Mouse (Mus musculus) forebrain, embryonic 14.5 days (tissue): ENCODE results near the gene Rpa2. TPM values are rescaled to one million over a fixed set of nuclear protein-coding genes. Genes with fewer than 3 reads are reported as not detected.

Experiments
- ATAC-seq: fragments of 200-750 bp; cut with Nextera tagmentation; 2 replicates; pipeline ENCODE4 v1.8.0; 2017; ENCODE audit warnings: mild to moderate bottlenecking, moderate library complexity
- DNase-seq: peaks from one replicate; pipeline ENCODE4 v3.0.0-alpha.2; 2015; ENCODE audit warnings: low spot score
- H3K27ac ChIP-seq: fragments of 300-500 bp; sonication (generic); 2 replicates; pipeline ENCODE4 v1.5.1; 2014; ENCODE audit warnings: low read depth, mild to moderate bottlenecking, control low read depth, low read length, moderate library complexity
- H3K27me3 ChIP-seq: fragments of 300-500 bp; sonication (generic); replicated peaks from 2 replicates; pipeline ENCODE4 v1.6.1; 2014; ENCODE audit warnings: low read length, control low read depth, mixed read lengths; ENCODE audit not compliant: control insufficient read depth, insufficient read depth
- H3K36me3 ChIP-seq: fragments of 300-500 bp; sonication (generic); 2 replicates; pipeline ENCODE4 v1.6.1; 2014; ENCODE audit warnings: low read length, control low read depth; ENCODE audit not compliant: control insufficient read depth, insufficient read depth
- H3K4me1 ChIP-seq: fragments of 300-500 bp; sonication (generic); 2 replicates; pipeline ENCODE4 v1.6.1; 2014; ENCODE audit warnings: antibody characterized with exemption, low read length, control low read depth; ENCODE audit not compliant: control insufficient read depth, insufficient read depth
- H3K4me2 ChIP-seq: fragments of 300-500 bp; sonication (generic); 2 replicates; pipeline ENCODE4 v1.6.1; 2014; ENCODE audit warnings: mild to moderate bottlenecking, control low read depth, low read length
- H3K4me3 ChIP-seq: fragments of 300-500 bp; sonication (generic); 2 replicates; pipeline ENCODE4 v1.5.1; 2014; ENCODE audit warnings: low read depth, low read length, control low read depth
- H3K9ac ChIP-seq: fragments of 300-500 bp; sonication (generic); 2 replicates; pipeline ENCODE4 v1.6.1; 2014; ENCODE audit warnings: mild to moderate bottlenecking, low read length, control low read depth, moderate library complexity
- H3K9me3 ChIP-seq: fragments of 300-500 bp; sonication (generic); replicated peaks from 2 replicates; pipeline ENCODE4 v1.6.1; 2016; ENCODE audit warnings: low read length, control low read depth, mixed read lengths; ENCODE audit not compliant: control insufficient read depth
- WGBS: fragments of 180-500 bp; shearing (Covaris S2); extraction: QIAGEN DNeasy Blood & Tissue Kit; methylation state at CpG from one replicate; pipeline ENCODE4 v1.1.7; 2014; 5-methylcytosine and 5-hydroxymethylcytosine counted together
- polyA plus RNA-seq: library from polyadenylated mRNA; unstranded; fragments of >200 nt; fragmentation: Nextera tagmentation; extraction: Ambion mirVana; gene quantifications from 2 replicates; pipeline ENCODE4 v1.2.1, GENCODE M21; 2014

Gene Rpa2
- 79.1 and 89.1 TPM in 2 replicates for polyA plus RNA-seq

DNA sequence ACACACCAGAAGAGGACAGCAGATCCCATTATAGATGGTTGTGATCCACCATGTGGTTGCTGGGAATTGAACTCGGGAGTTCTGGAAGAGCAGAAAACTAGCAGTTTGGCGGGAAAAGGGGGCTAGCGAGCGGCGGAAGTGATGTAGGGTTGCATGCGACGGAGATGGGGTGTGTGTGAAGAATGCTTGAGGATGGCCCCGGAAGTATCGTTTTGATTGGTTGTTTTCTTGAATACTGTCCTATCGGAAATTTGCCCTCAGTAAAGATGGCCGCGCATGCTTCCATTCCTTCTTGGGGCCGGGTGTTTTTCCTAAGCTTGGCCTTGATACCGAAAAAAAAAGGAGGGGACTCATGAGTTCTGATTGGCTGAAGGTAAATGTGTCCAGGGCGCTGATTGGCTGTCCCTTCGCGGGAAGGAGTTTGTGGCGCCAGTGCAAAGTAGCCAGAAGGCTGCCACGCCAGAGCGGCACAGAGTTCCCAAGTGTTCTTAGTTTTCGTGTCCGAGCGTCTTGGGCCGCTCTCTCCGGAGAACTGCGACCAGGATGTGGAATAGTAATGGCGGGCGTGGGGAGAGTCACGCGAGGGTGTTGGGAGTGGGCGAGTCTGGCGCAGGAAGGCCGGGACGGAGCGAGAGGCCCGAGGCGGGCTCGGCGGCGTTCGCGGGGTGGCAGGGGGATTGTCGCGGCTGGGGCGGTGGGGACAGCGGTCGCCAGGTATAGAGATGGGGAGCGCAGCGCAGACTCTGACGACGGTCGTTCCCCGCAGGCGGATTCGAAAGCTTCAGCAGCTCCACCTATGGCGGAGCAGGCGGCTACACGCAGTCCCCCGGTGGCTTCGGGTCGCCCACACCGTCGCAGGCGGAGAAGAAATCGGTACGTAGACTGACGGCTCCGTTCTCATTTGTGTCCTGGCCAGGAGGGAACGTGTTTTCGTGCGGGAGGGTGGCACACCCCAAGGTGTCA, at the start of gene Rpa2:
Gene Rpa2 (plus strand): TSS at position 419 of the 963 bp plus-strand sequence.
- under 1% methylated on average over 71 of the region's 71 CpGs for WGBS
- H3K9me3 ChIP-seq = no peaks in the 10 kb centered on the region

DNA sequence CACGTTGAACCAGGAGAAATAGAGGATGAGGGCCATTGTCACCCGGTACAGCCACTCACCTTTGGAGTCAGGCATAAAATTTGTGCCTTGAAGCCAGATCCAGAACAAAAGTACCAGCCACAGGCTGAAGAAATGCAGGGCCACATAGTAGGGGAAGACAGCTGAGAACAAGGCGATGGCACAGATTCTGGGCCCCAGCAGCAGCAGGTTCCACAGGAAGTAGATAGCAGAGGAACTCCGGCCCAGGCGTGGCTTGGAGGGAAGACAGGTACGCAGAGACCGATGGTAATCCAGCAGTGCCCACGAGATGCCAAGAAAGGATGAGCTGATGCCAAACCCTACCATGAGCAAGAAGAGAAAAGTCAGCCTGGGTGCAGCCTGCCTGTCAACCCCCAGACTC, 39.9 kb upstream of the Rpa2 start:
- H3K9ac ChIP-seq = no peak overlapping the region
- DNase-seq = no peak
- ATAC-seq = no peak
- H3K27ac ChIP-seq = no peak overlapping the region
- H3K4me2 ChIP-seq = no peak overlapping the region
- peaks cover 24% of the 10 kb centered on the region for H3K36me3 ChIP-seq
- H3K4me1 ChIP-seq = 0 out of 2 replicates have a peak, but pooled peaks cover 2% of the 10 kb centered on the region
- H3K27me3 ChIP-seq = no peaks in the 10 kb centered on the region
- H3K4me3 ChIP-seq = no peak overlapping the region
- no peaks in the 10 kb centered on the region for H3K9me3 ChIP-seq
- WGBS = 90% methylated on average over 8 of the region's 8 CpGs

More for the DNA sequence above, at the start of gene Rpa2:
- Histone ChIP-seq H3K9ac (peak within 1 kb of the TSS; percentile 73), H3K4me2 (peak within 1 kb of the TSS; percentile 66), H3K36me3 (peaks cover 23% of the 10 kb centered on the region), H3K27me3 (no peaks in the 10 kb centered on the region), H3K27ac (no peak within 1 kb of the TSS), H3K4me1 (0 out of 2 replicates have a peak, but pooled peaks cover 4% of the 10 kb centered on the region), H3K4me3 (peak within 1 kb of the TSS; percentile 70)
- DNase-seq = peak; percentile 100
- ATAC-seq = peak; percentile 98

DNA sequence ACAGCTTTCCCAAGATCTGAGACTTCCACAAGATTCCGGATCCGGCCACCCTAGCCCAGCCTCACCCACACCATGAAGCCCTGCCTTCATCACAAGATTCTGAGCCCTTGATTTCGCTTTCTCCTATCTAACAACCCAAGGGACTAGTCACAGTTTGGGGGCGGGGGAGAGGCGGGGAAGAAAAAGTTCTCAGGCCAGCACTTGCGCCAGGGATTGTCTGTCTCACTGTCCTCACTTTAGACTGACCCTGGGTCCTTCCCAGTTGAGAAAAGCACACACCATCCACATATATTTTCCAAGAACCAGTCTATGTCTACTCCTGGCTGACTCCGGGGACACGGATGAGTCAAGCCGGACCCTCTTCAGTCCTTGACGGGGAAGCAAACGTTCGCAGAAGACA, 36.5 kb upstream of the Rpa2 start:
- ATAC-seq = no peak

DNA sequence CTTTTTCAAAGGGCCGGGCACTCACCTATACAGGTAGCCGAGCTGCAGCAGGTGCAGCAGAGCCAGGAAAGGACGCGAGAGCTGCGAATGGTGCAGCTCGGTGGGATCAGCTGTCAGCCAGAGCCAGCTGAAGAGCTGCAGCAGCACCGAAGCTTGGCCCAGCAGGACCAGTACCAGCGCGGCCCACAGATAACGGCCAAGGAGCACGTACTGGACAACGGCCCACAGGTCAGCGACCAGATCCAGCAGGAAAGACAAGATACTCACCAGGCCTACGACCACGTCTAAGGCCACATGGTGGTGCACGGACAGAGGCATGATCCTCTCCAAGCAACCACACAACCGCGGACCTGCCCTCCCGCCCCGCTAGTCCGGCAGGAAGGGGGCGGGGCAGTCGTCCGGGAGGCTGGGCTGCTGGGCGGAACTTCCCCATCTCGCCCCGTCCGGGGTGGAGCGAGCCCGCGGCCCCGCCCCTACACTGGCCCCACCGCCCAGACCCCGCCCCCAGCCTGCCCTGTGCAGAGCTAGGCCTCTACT, 35.9 kb upstream of the Rpa2 start, which contains the start of gene Xkr8:
Gene Xkr8 (minus strand): TSS at position 399 of the 537 bp plus-strand sequence.
- 3% methylated on average over 29 of the region's 34 CpGs for WGBS
- H3K4me3 ChIP-seq = peak within 1 kb of the TSS; percentile 48
- H3K9me3 ChIP-seq = no peaks in the 10 kb centered on the region
- peak within 1 kb of the TSS; percentile 66 for H3K9ac ChIP-seq
- ATAC-seq = peak; percentile 98
- peak; percentile 77 for DNase-seq
- H3K4me1 ChIP-seq = 0 out of 2 replicates have a peak, but pooled peaks cover 2% of the 10 kb centered on the region
- 0 out of 2 replicates have a peak, but pooled peaks cover 3% of the 10 kb centered on the region for H3K36me3 ChIP-seq
- peak within 1 kb of the TSS; percentile 63 for H3K4me2 ChIP-seq
- no peaks in the 10 kb centered on the region for H3K27me3 ChIP-seq
- no peak within 1 kb of the TSS for H3K27ac ChIP-seq

More for the DNA sequence above, 36.5 kb upstream of the Rpa2 start:
- WGBS = 54% methylated on average over 12 of the region's 12 CpGs
- no peak for DNase-seq
- H3K4me1 ChIP-seq = 0 out of 2 replicates have a peak, but pooled peaks cover 2% of the 10 kb centered on the region
- H3K9me3 ChIP-seq = no peaks in the 10 kb centered on the region
- no peaks in the 10 kb centered on the region for H3K27me3 ChIP-seq
- peak overlapping the region; percentile 48 for H3K4me3 ChIP-seq
- peak overlapping the region; percentile 63 for H3K4me2 ChIP-seq
- peak overlapping the region; percentile 66 for H3K9ac ChIP-seq
- 0 out of 2 replicates have a peak, but pooled peaks cover 3% of the 10 kb centered on the region for H3K36me3 ChIP-seq
- H3K27ac ChIP-seq = no peak overlapping the region

DNA sequence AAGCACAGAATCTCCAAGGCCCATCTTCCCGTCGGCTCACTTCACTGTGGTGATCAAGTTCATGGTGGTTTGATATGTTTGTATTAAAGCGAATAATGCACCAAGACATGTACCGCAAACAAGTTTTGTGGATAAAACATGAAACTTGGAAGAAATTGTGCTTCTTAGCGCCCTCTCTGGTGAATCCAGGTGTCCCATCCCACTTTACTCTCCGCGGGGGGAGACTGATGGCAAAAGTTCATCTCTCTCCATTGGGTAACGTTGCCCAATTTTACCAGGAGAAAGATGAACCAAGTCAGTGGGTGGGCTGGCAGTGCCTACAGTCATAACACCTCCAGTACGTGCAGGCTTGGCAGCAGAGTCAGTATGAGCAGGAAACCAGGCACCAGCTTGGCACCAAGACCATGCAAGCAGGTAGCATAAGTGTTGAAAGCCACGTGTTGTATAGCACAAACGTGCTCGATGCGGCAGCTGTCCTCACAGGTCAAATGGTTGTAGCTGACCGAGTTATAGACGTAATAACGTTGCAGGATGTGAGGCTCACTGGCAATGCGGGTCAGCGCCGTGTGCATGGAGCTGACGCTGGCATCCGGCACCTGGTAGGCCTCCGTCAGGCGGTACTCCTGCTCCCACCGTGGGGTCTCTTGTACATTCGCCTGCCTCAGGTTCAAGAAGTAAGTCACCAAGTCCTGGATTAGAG, 34.9 kb upstream of the Rpa2 start:
- 91% methylated on average over 25 of the region's 25 CpGs for WGBS
- no peak overlapping the region for H3K4me2 ChIP-seq
- ATAC-seq = no peak

DNA sequence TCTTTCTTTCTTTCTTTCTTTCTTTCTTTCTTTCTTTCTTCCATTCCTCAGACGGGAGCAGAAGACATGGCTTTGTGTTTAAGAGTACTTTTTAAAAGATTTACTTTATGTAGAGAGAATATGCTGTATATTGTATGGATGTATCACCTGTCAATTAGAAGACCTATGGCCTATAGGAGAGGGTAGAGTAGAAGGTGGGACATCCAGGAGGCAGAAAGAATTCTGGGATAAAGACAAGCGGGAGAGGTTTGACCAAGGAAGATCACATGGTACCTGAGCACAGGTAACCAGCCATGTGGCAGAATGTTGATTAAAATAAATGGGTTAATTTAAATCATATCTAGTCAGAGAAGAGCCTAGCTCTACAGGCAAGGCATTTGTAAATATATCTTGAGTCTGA, 33.4 kb upstream of the Rpa2 start:
- Histone ChIP-seq H3K4me1 (0 out of 2 replicates have a peak, but pooled peaks cover 2% of the 10 kb centered on the region), H3K4me3 (no peak overlapping the region), H3K27me3 (no peaks in the 10 kb centered on the region), H3K36me3 (no peaks in the 10 kb centered on the region), H3K4me2 (no peak overlapping the region), H3K27ac (no peak overlapping the region), H3K9ac (no peak overlapping the region), H3K9me3 (no peaks in the 10 kb centered on the region)
- no peak for ATAC-seq
- 89% methylated on average over 2 of the region's 2 CpGs for WGBS
- no peak for DNase-seq

More for the DNA sequence above, 34.9 kb upstream of the Rpa2 start:
- H3K9ac ChIP-seq = no peak overlapping the region
- no peak overlapping the region for H3K27ac ChIP-seq
- no peaks in the 10 kb centered on the region for H3K36me3 ChIP-seq
- H3K4me3 ChIP-seq = no peak overlapping the region
- H3K9me3 ChIP-seq = no peaks in the 10 kb centered on the region
- no peak for DNase-seq
- H3K4me1 ChIP-seq = 0 out of 2 replicates have a peak, but pooled peaks cover 2% of the 10 kb centered on the region
- H3K27me3 ChIP-seq = no peaks in the 10 kb centered on the region

DNA sequence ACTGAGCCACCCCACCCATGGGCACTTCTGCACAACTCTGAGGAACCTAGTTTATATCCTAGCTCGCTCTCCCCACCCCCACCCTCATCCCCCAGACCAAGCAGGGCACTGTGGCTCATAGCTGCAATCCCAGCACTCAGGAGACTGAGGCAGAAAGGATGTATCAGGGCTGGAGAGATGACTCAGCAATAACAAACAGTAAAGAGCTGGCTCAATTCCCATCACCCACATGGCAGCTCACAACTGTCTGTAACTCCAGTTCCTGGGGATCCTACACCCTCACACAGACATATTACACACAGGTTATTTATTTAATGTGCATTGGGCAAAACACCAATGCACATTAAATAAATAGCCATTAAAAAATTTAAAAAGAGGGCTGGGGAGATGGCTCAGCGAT, 32.7 kb upstream of the Rpa2 start:
- 82% methylated on average over 2 of the region's 2 CpGs for WGBS
- Histone ChIP-seq H3K36me3 (no peaks in the 10 kb centered on the region), H3K9ac (no peak overlapping the region), H3K4me1 (0 out of 2 replicates have a peak, but pooled peaks cover 2% of the 10 kb centered on the region), H3K4me3 (no peak overlapping the region), H3K27ac (no peak overlapping the region), H3K9me3 (no peaks in the 10 kb centered on the region), H3K27me3 (no peaks in the 10 kb centered on the region), H3K4me2 (no peak overlapping the region)
- no peak for DNase-seq
- ATAC-seq = no peak

DNA sequence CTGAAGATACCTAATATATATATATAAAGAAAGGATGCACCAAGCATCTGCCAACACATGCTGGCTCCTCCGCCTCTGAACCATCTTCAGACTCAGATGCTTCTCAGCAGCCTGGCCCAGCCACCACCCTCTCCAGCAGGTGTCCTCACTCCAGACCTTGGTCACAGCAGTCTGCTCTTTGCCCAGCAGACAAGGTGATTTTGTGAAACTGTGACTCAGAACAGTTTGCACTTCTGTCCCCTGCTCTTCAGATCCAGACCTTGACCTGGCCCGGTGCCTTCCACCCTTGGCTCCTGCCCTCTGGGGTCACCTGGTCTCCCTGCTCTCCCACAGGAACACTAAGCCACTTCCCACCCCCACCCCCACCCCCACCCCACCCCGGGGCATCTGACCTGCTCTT, 32.2 kb upstream of the Rpa2 start:
- H3K4me3 ChIP-seq = no peak overlapping the region
- H3K9ac ChIP-seq = no peak overlapping the region
- H3K4me1 ChIP-seq = 0 out of 2 replicates have a peak, but pooled peaks cover 2% of the 10 kb centered on the region
- ATAC-seq (no peak), DNase-seq (no peak)
- no peak overlapping the region for H3K4me2 ChIP-seq
- no peaks in the 10 kb centered on the region for H3K36me3 ChIP-seq
- H3K27ac ChIP-seq = no peak overlapping the region
- WGBS = 75% methylated on average over 3 of the region's 3 CpGs
- H3K27me3 ChIP-seq = no peaks in the 10 kb centered on the region
- no peaks in the 10 kb centered on the region for H3K9me3 ChIP-seq
